Mouse (Mus musculus) heart, embryonic 11.5 days (tissue): Measurements from ENCODE around the gene Krt23. TPM values are rescaled to one million over a fixed set of nuclear protein-coding genes. Genes with fewer than 3 reads are reported as not detected.

Source experiments
- ATAC-seq: fragments of 200-750 bp; cut with Nextera tagmentation; replicated peaks from 2 replicates; pipeline ENCODE4 v1.8.0; 2017; ENCODE audit warnings: moderate library complexity; ENCODE audit not compliant: insufficient number of reproducible peaks, low FRiP score, low TSS enrichment
- H3K27ac ChIP-seq: fragments of 300-500 bp; sonication (generic); 2 replicates; pipeline ENCODE4 v1.5.1; 2014; ENCODE audit warnings: mild to moderate bottlenecking, low read depth, low read length
- H3K27me3 ChIP-seq: fragments of 300-500 bp; sonication (generic); 2 replicates; pipeline ENCODE4 v1.6.1; 2014; ENCODE audit warnings: mild to moderate bottlenecking, low read length, mixed read lengths; ENCODE audit not compliant: control insufficient read depth, insufficient read depth
- H3K36me3 ChIP-seq: fragments of 300-500 bp; sonication (generic); 2 replicates; pipeline ENCODE4 v1.6.1; 2014; ENCODE audit warnings: mild to moderate bottlenecking, low read length, moderate library complexity, mixed read lengths; ENCODE audit not compliant: control insufficient read depth, insufficient read depth
- H3K4me1 ChIP-seq: fragments of 300-500 bp; sonication (generic); 2 replicates; pipeline ENCODE4 v1.6.1; 2014; ENCODE audit warnings: low read length; ENCODE audit not compliant: control insufficient read depth, insufficient read depth
- H3K4me2 ChIP-seq: fragments of 300-500 bp; sonication (generic); 2 replicates; pipeline ENCODE4 v1.6.1; 2014; ENCODE audit warnings: mild to moderate bottlenecking, moderate library complexity
- H3K4me3 ChIP-seq: fragments of 300-500 bp; sonication (generic); 2 replicates; pipeline ENCODE4 v1.5.1; 2014; ENCODE audit warnings: low read depth, low read length
- H3K9ac ChIP-seq: fragments of 300-500 bp; sonication (generic); 2 replicates; pipeline ENCODE4 v1.6.1; 2014; ENCODE audit warnings: mild to moderate bottlenecking, low read depth, low read length, moderate library complexity
- H3K9me3 ChIP-seq: fragments of 300-500 bp; sonication (generic); replicated peaks from 2 replicates; pipeline ENCODE4 v1.6.1; 2016; ENCODE audit warnings: low read length; ENCODE audit not compliant: control insufficient read depth
- WGBS: fragments of 180-500 bp; shearing (Covaris S2); extraction: QIAGEN DNeasy Blood & Tissue Kit; methylation state at CpG from one replicate; pipeline ENCODE4 v1.1.7; 2014; ENCODE audit not compliant: insufficient replicate concordance; 5-methylcytosine and 5-hydroxymethylcytosine counted together
- polyA plus RNA-seq: library from polyadenylated mRNA; unstranded; fragments of >200 nt; fragmentation: Nextera tagmentation; extraction: Ambion mirVana; gene quantifications from 2 replicates; pipeline ENCODE4 v1.2.1, GENCODE M21; 2014

Krt23 gene
- polyA plus RNA-seq, 1 experiment from 2014 or later, result 0.43 TPM

DNA sequence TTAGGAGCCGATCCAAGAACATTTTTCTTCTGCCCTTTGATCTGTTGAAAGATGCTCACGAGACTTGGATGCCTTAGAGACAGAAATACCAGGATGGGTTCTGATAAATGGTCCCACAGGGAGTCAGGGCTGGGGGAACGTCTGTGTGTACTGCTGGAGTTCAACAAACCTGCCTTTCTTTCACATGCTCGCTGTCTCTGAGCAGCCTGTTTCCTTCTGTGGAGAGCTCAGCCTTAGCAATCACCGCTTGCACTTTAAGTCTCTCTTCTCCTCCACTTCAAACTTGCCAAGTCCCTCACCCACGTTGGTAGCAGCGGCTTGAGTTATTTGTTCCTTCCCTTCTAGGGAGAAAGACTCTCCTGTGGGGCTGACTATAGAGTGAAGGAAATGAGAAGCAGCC lies 26.6 kb downstream of the Krt23 start:
- H3K9me3 ChIP-seq, result no peaks in the 10 kb centered on the region
- ATAC-seq, result no peak
- no peaks in the 10 kb centered on the region for H3K4me1 ChIP-seq
- 29% methylated on average over 7 of the region's 7 CpGs for WGBS
- no peak overlapping the region for H3K4me2 ChIP-seq
- no peak overlapping the region for H3K27ac ChIP-seq
- H3K36me3 ChIP-seq, result no peaks in the 10 kb centered on the region
- no peak overlapping the region for H3K9ac ChIP-seq
- H3K27me3 ChIP-seq, result no peaks in the 10 kb centered on the region
- H3K4me3 ChIP-seq, result no peak overlapping the region

GRCm38 (mm10) chr11:99464836-99465235 lies 28.1 kb downstream of the Krt23 start:
- H3K4me2 ChIP-seq, result no peak overlapping the region
- ATAC-seq, result no peak
- H3K4me3 ChIP-seq, result no peak overlapping the region
- no peaks in the 10 kb centered on the region for H3K9me3 ChIP-seq
- no peak overlapping the region for H3K9ac ChIP-seq
- H3K36me3 ChIP-seq, result no peaks in the 10 kb centered on the region
- WGBS, result 5% methylated on average over 5 of the region's 5 CpGs
- no peak overlapping the region for H3K27ac ChIP-seq
- no peaks in the 10 kb centered on the region for H3K4me1 ChIP-seq
- H3K27me3 ChIP-seq, result no peaks in the 10 kb centered on the region

GRCm38 (mm10) chr11:99463155-99463554 lies 29.8 kb downstream of the Krt23 start:
- Histone ChIP-seq H3K9ac (no peak overlapping the region), H3K36me3 (no peaks in the 10 kb centered on the region), H3K4me1 (no peaks in the 10 kb centered on the region), H3K9me3 (no peaks in the 10 kb centered on the region), H3K4me2 (no peak overlapping the region), H3K4me3 (no peak overlapping the region), H3K27ac (no peak overlapping the region), H3K27me3 (no peaks in the 10 kb centered on the region)
- WGBS, result 8% methylated on average over 8 of the region's 8 CpGs
- no peak for ATAC-seq

DNA sequence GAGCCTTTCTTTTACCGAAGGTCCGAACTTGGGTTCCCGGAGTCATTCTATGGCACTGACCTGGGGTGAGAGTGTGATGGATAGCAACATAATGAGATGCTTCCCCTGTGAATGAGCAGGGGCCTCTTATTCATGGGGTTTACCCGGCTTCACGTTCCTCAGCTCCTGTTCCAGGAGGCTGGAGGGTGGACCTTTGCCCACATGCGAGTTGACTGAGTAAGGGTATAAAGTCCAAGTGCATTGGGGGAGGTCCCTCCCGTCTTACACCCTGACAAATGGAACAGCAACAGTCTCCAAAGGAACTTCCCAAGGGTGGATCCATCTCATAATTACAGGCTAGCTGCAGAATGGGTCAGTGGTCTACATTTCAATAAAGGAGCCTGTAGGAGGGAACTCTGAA lies 31.2 kb downstream of the Krt23 start:
- WGBS, result 69% methylated on average over 7 of the region's 7 CpGs
- no peak overlapping the region for H3K4me3 ChIP-seq

GRCm38 (mm10) chr11:99458887-99459286 lies 34.0 kb downstream of the Krt23 start:
- no peaks in the 10 kb centered on the region for H3K4me1 ChIP-seq
- ATAC-seq, result no peak
- no peaks in the 10 kb centered on the region for H3K27me3 ChIP-seq
- no peaks in the 10 kb centered on the region for H3K9me3 ChIP-seq
- 57% methylated on average over 7 of the region's 7 CpGs for WGBS
- no peak overlapping the region for H3K9ac ChIP-seq
- H3K4me2 ChIP-seq, result no peak overlapping the region
- no peak overlapping the region for H3K4me3 ChIP-seq
- no peaks in the 10 kb centered on the region for H3K36me3 ChIP-seq
- no peak overlapping the region for H3K27ac ChIP-seq

More for the DNA sequence above, 31.2 kb downstream of the Krt23 start:
- H3K36me3 ChIP-seq, result no peaks in the 10 kb centered on the region
- no peaks in the 10 kb centered on the region for H3K9me3 ChIP-seq
- H3K4me2 ChIP-seq, result no peak overlapping the region
- H3K9ac ChIP-seq, result no peak overlapping the region
- no peaks in the 10 kb centered on the region for H3K4me1 ChIP-seq
- ATAC-seq, result no peak
- no peaks in the 10 kb centered on the region for H3K27me3 ChIP-seq
- H3K27ac ChIP-seq, result no peak overlapping the region

DNA sequence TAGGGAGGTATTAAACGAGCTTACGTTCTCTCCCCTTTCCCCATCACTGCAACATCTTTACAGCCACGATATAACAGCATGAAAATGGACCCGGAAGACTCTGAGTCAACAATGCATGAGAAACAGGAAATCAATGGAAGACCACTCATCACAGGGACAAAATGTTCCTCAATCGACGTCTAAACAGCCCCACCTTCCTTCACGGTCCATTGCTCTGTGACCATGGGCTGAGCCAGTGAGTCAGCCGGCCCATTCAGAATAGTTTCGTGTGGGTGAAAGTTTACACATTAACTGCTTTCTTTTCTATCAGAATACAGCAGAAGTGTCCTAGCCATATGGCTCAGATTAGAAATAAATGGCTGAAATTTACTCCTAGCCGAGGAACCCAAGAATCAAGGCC lies 38.2 kb downstream of the Krt23 start:
- Histone ChIP-seq H3K27me3 (no peaks in the 10 kb centered on the region), H3K9me3 (no peaks in the 10 kb centered on the region), H3K27ac (no peak overlapping the region), H3K4me2 (no peak overlapping the region), H3K4me3 (no peak overlapping the region), H3K36me3 (no peaks in the 10 kb centered on the region), H3K9ac (no peak overlapping the region), H3K4me1 (no peaks in the 10 kb centered on the region)
- WGBS, result 73% methylated on average over 10 of the region's 10 CpGs
- ATAC-seq, result no peak

DNA sequence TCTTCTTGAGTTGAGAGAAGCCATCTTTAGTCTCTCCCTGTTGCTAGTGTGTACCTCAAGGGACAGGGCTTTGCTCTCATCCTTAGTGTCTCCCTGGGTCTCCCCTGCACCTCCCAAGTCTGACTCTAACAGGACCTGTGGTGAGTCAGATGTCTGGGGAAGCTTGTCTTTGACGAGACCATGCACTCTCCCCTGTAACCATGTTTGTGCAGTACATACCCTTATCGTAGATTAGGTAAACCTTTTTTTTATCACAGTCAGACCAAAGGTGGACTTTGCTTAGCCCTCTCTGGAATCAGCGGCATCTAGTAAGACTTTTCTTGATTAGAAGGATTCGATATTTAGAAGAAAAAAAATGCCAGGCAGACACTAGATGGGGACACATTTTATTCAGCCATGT lies 38.9 kb downstream of the Krt23 start:
- Histone ChIP-seq H3K9ac (no peak overlapping the region), H3K4me1 (no peaks in the 10 kb centered on the region), H3K27ac (no peak overlapping the region), H3K27me3 (no peaks in the 10 kb centered on the region), H3K4me3 (no peak overlapping the region), H3K9me3 (no peaks in the 10 kb centered on the region), H3K36me3 (no peaks in the 10 kb centered on the region), H3K4me2 (no peak overlapping the region)
- ATAC-seq, result no peak
- 81% methylated on average over 4 of the region's 4 CpGs for WGBS

DNA sequence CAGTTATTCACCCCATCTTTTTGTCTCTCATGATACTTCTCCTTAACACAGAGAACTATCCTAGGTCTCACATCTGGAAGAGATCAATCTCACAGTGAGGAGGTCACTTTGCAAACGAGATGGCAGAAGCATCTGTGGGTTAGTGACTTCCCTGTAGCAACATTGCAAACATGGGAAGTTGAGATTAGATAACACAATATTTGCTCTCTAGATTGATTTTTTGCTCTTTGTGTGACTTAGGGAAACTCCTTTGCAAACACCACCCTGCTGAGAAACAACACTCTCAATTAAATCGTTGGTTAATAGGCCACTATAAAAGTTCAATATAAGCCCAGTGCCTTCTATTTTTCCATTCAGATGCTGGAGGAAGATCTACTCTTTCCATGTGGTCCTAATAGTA lies 44.2 kb downstream of the Krt23 start:
- no peaks in the 10 kb centered on the region for H3K4me1 ChIP-seq
- ATAC-seq, result no peak
- no peak overlapping the region for H3K4me2 ChIP-seq
- no peak overlapping the region for H3K9ac ChIP-seq
- no peak overlapping the region for H3K4me3 ChIP-seq
- H3K36me3 ChIP-seq, result no peaks in the 10 kb centered on the region
- no peaks in the 10 kb centered on the region for H3K9me3 ChIP-seq
- WGBS, result 45% methylated on average over 2 of the region's 2 CpGs
- no peak overlapping the region for H3K27ac ChIP-seq
- no peaks in the 10 kb centered on the region for H3K27me3 ChIP-seq

DNA sequence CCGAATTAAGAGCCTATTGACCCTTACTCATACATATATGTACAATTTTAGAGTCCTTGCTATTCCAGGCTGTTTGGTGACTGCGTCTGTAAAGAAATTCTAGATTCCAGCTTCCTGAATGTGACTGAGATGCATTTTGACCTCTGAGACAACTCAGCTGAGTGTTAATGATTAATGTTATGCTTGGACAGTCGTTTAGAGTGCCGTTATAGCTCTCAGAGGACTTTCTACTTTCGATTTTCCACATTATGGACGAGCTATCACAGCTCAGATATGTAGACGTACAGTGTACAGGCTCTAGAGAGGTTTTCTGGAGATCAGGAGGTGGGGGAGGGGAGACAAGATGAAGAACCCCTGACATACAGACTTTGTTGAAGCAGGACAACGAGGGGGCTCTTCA lies 51.7 kb downstream of the Krt23 start:
- no peak overlapping the region for H3K27ac ChIP-seq
- H3K9ac ChIP-seq, result no peak overlapping the region
- H3K36me3 ChIP-seq, result no peaks in the 10 kb centered on the region
- no peaks in the 10 kb centered on the region for H3K27me3 ChIP-seq
- H3K4me1 ChIP-seq, result no peaks in the 10 kb centered on the region
- H3K4me2 ChIP-seq, result no peak overlapping the region
- no peak overlapping the region for H3K4me3 ChIP-seq
- no peaks in the 10 kb centered on the region for H3K9me3 ChIP-seq
- ATAC-seq, result no peak
- WGBS, result 61% methylated on average over 8 of the region's 8 CpGs
